In the genomic region with DNA sequence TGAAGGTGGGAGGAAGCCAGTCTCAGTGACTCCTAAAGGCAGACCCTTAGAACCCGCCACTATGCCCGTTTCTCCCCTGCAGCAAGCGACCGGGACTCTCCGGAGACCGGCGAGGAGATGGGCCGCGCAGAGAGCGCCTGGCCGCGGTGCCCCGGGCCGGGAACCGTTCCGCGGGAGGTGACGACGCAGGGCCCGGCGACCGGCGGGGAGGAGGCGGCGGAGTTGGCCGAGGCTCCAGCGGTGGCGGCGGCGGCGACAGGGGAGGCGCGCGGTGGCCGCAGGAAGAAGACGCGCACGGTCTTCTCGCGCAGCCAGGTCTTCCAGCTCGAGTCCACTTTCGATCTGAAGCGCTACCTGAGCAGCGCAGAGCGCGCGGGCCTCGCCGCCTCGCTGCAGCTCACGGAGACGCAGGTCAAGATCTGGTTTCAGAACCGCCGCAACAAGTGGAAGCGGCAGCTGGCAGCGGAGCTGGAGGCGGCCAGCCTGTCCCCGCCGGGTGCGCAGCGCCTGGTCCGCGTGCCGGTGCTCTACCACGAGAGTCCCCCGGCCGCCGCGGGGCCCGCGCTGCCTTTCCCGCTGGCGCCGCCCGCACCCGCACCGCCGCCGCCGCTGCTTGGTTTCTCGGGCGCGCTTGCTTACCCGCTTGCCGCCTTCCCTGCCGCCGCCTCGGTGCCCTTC, we compare ENCODE assay signal across 9 mouse cellular contexts. TPM values are rescaled to one million over a fixed set of nuclear protein-coding genes. Genes with fewer than 3 reads are reported as not detected.
DNase-seq lines count a peak whose midpoint lies in the region; ATAC-seq and TF ChIP-seq lines count a peak whose summit lies in the region.
"Had no signal": no experiment of that assay in that cellular context is flagged by ENCODE, and none has a peak within 500 bp of the region (broad histone marks: within the 10 kb centered on the region; RNA-seq: fewer than 3 reads in every experiment).

No protein-coding gene starts in this region.

- no peak for DNase-seq in kidney, postnatal 25 days
- peak; percentile 57 for DNase-seq in embryo, embryonic 9.5 days (ENCODE audit: extremely low spot score)
- DNase-seq in hindbrain, postnatal 0 days (ENCODE audit: low spot score), result no peak
- DNase-seq in neural tube, embryonic 11.5 days (ENCODE audit: low spot score), result peak; percentile 33
- no peak for DNase-seq in ovary, postnatal 10 days (ENCODE audit: low spot score)
- no peak for DNase-seq in T-cell, adult 2 months (ENCODE audit: low spot score)
- DNase-seq in urinary bladder, postnatal 14 days (ENCODE audit: low spot score), result no peak

- peak overlapping the region; percentile 57 for H3K4me2 ChIP-seq in kidney, embryonic 15.5 days
- peak overlapping the region; percentile 48 for H3K4me2 ChIP-seq in hindbrain, postnatal 0 days (ENCODE audit: low read depth, low read length)
- peak overlapping the region; percentile 24; the same call in 1 of the 2 replicates for H3K4me2 ChIP-seq in neural tube, embryonic 11.5 days (ENCODE audit: low read depth)

- H3K9me3 ChIP-seq in kidney, embryonic 15.5 days (replicated peaks), result no peaks in the 10 kb centered on the region
- no peaks in the 10 kb centered on the region for H3K9me3 ChIP-seq in hindbrain, postnatal 0 days (ENCODE audit: low read length)
- H3K9me3 ChIP-seq in neural tube, embryonic 11.5 days (ENCODE audit: control insufficient read depth, low read length), result no peaks in the 10 kb centered on the region

- no peaks in the 10 kb centered on the region for H3K36me3 ChIP-seq in kidney, embryonic 15.5 days
- H3K36me3 ChIP-seq in hindbrain, postnatal 0 days (ENCODE audit: insufficient read depth, low read length), result no peaks in the 10 kb centered on the region
- no peaks in the 10 kb centered on the region for H3K36me3 ChIP-seq in neural tube, embryonic 11.5 days (ENCODE audit: control insufficient read depth, insufficient read depth, low read length)

- ATAC-seq in kidney, embryonic 15.5 days (replicated peaks; ENCODE audit: low FRiP score), result no peak
- ATAC-seq in hindbrain, postnatal 0 days, result no peak
- ATAC-seq in neural tube, embryonic 11.5 days (ENCODE audit: insufficient read depth, low FRiP score, low TSS enrichment), result no peak
- ATAC-seq: Patski had no signal

- peaks cover 98% of the 10 kb centered on the region for H3K27me3 ChIP-seq in kidney, embryonic 15.5 days
- H3K27me3 ChIP-seq in hindbrain, postnatal 0 days (ENCODE audit: insufficient read depth, low read length), result peaks cover 95% of the 10 kb centered on the region
- peaks cover 98% of the 10 kb centered on the region for H3K27me3 ChIP-seq in neural tube, embryonic 11.5 days (ENCODE audit: control insufficient read depth, insufficient read depth, low read length)

- TF ChIP-seq CTCF in hindbrain, postnatal 0 days (IDR thresholded peaks at IDR 0.05; ENCODE audit: low read depth), result no peak

- H3K4me3 ChIP-seq in kidney, embryonic 15.5 days (replicated peaks), result peak overlapping the region; percentile 33
- H3K4me3 ChIP-seq in hindbrain, postnatal 0 days (ENCODE audit: low read length), result peak overlapping the region; percentile 25
- H3K4me3 ChIP-seq in neural tube, embryonic 11.5 days (ENCODE audit: low read depth, low read length), result peak overlapping the region; percentile 21

- H3K9ac ChIP-seq in kidney, embryonic 15.5 days, result no peak overlapping the region
- H3K9ac ChIP-seq in hindbrain, postnatal 0 days (replicated peaks; ENCODE audit: low read length), result no peak overlapping the region
- H3K9ac ChIP-seq in neural tube, embryonic 11.5 days (ENCODE audit: low read length), result no peak overlapping the region

- under 1% methylated on average over 80 of the region's 88 CpGs for WGBS in kidney, embryonic 15.5 days
- WGBS in hindbrain, postnatal 0 days, result under 1% methylated on average over 75 of the region's 88 CpGs
- under 1% methylated on average over 79 of the region's 88 CpGs for WGBS in neural tube, embryonic 11.5 days

- H3K4me1 ChIP-seq in kidney, embryonic 15.5 days, result peaks cover 32% of the 10 kb centered on the region
- H3K4me1 ChIP-seq in hindbrain, postnatal 0 days (ENCODE audit: insufficient read depth, low read length), result no peaks in the 10 kb centered on the region
- 0 out of 2 replicates have a peak, but pooled peaks cover 3% of the 10 kb centered on the region for H3K4me1 ChIP-seq in neural tube, embryonic 11.5 days (ENCODE audit: control insufficient read depth, insufficient read depth, low read length)

- H3K27ac ChIP-seq in kidney, embryonic 15.5 days, result no peak overlapping the region
- no peak overlapping the region for H3K27ac ChIP-seq in hindbrain, postnatal 0 days
- H3K27ac ChIP-seq in neural tube, embryonic 11.5 days (ENCODE audit: low read depth, low read length), result no peak overlapping the region

RNA-seq across cellular contexts. Expression of gene Hmx1, which starts 2.9 kb away (rescaled TPM):
- 0.31 and 0.52 TPM in 2 replicates for polyA plus RNA-seq in kidney, embryonic 15.5 days (2015; fragmentation: Nextera tagmentation; extraction: Ambion mirVana)
- not detected in 2 replicates for total RNA-seq in hindbrain, postnatal 0 days (2014; rRNA removed)
- not detected in 2 replicates for polyA plus RNA-seq in hindbrain, postnatal 0 days (2015; fragmentation: Nextera tagmentation; extraction: Ambion mirVana)
- polyA plus RNA-seq in neural tube, embryonic 11.5 days (2014; fragmentation: Nextera tagmentation; extraction: Ambion mirVana), result 7.3 and 8.5 TPM in 2 replicates
- polyA plus RNA-seq: Patski had no signal

Comparison
In these comparisons a context has a peak if more than half of its experiments do, and no peak if none do; other contexts are left out.
1. DNase-seq: peak in embryo, embryonic 9.5 days (single experiment) and neural tube, embryonic 11.5 days (single experiment); none in kidney, postnatal 25 days (0 of 2), hindbrain, postnatal 0 days (single experiment), ovary, postnatal 10 days (single experiment), T-cell, adult 2 months (single experiment) and urinary bladder, postnatal 14 days (single experiment).
2. Peak in every context shown above with its lines, with median percentiles within 50 percentile points of each other: H3K4me2 ChIP-seq and H3K4me3 ChIP-seq.